Mouse (Mus musculus) G1E (cell line): ENCODE data around the gene Zfp266.

ENCODE experiments used
- CTCF ChIP-seq: IDR thresholded peaks from 2 replicates; pipeline ENCODE4 v1.5.1; 2012; ENCODE audit warnings: low read depth, low read length, inconsistent platforms, mixed read lengths
- GATA1 ChIP-seq: IDR thresholded peaks from 2 replicates; pipeline ENCODE4 v1.6.1; 2012; ENCODE audit warnings: borderline replicate concordance, low read length, inconsistent platforms, mixed read lengths
- TAL1 ChIP-seq: conservative IDR thresholded peaks from 2 replicates; pipeline ENCODE4 v1.6.1; 2012; ENCODE audit warnings: low read depth, low read length, inconsistent platforms, mixed read lengths

GRCm38 (mm10) chr9:20520531-20521210 is 546 bp downstream of the Zfp266 start:
- no peak for TF ChIP-seq TAL1
- no peak for TF ChIP-seq CTCF
- TF ChIP-seq GATA1 = no peak
